Mouse (Mus musculus): ENCODE measurements at regions not wholly inside any gene's neighbourhood (a gene's known extent, or its start where the extent isn't known, plus 50 kb on each side); places are given as distances from the start of the nearest gene placed in this dataset.
"Not testable (repeated sequence)": the region's sequence is repeated elsewhere in the genome, so short reads cannot be mapped to it uniquely, and the experiment has no call there.

GRCm38 (mm10) chr10:118608376-118609145, 167.7 kb downstream of the Ifng start:
- H3K4me1 ChIP-seq, result no peaks in the 10 kb centered on the region
- no peak overlapping the region for H3K4me3 ChIP-seq
- H3K36me3 ChIP-seq, result no peaks in the 10 kb centered on the region
- H3K27me3 ChIP-seq (ENCODE audit: low read depth, poor library complexity, severe bottlenecking), result no peaks in the 10 kb centered on the region
- H3K27ac ChIP-seq, result no peak overlapping the region
- DNase-seq (ENCODE audit: low spot score), result no peak
- H3K9me3 ChIP-seq (replicated peaks), result no peaks in the 10 kb centered on the region
- 77% methylated on average over 4 of the region's 4 CpGs for WGBS

- no peaks in the 10 kb centered on the region for H3K27me3 ChIP-seq (ENCODE audit: low read depth, poor library complexity, severe bottlenecking)
These were observed 168.3 kb downstream of the Ifng start for GRCm38 (mm10) chr10:118609157-118609556.

DNA sequence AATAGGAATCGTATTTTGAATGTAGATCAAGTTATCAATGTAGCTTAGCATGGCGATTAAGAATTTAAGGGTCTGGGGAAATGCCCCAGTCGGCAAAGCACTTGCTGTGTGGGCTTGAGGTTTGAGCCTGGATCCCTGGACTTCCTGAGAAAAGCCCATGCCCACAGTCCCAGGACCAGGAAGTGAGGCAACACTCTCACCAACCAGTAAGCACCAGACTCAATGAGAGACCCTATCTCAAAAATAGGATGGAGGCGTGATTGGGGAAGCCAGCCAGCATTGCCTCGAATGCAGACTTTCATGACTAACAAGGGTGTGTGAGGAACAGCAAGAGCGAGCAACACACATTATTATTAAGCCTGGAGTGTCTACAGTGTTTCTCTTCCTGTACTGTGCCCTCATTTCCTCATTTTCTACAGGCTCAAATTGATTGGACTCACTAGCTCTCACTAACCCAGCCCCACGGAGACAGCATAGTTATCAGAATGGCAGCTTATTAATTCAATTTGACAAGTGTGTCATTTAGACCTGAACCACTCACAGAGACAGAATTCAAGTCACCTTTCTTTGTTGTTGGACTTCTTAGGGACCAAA, 170.1 kb downstream of the Ifng start:
- Histone ChIP-seq H3K27me3 (ENCODE audit: low read depth, poor library complexity, severe bottlenecking) (no peaks in the 10 kb centered on the region), H3K9me3 (replicated peaks) (no peaks in the 10 kb centered on the region), H3K27ac (no peak overlapping the region), H3K36me3 (no peaks in the 10 kb centered on the region), H3K4me1 (no peaks in the 10 kb centered on the region), H3K4me3 (no peak overlapping the region)
- DNase-seq (ENCODE audit: low spot score), result no peak
- WGBS, result 91% methylated on average over 7 of the region's 7 CpGs

More at GRCm38 (mm10) chr10:118609157-118609556, 168.3 kb downstream of the Ifng start:
- DNase-seq (ENCODE audit: low spot score), result no peak
- 85% methylated on average over 4 of the region's 4 CpGs for WGBS
- Histone ChIP-seq H3K36me3 (no peaks in the 10 kb centered on the region), H3K4me1 (no peaks in the 10 kb centered on the region), H3K9me3 (replicated peaks) (no peaks in the 10 kb centered on the region), H3K27ac (no peak overlapping the region), H3K4me3 (no peak overlapping the region)

DNA sequence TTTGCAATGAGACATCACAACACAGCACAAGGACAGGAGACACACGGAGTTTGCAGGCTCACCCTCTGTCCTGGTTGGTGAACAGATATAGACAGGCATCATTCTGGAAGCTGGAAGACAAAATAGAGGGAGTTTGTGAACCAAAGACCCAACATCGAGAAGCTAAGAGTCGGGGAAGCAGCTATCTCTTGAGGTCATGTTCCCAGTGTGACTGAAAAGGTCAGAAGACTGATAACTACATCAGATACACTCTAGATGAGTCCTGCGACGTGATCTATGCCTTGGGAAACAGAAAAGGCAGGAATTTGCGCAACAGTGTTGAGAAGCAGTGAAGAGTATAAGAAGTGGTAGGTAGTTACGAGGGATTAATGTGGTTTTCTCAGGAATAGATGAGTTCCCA, 171.2 kb downstream of the Ifng start:
- H3K27me3 ChIP-seq (ENCODE audit: low read depth, poor library complexity, severe bottlenecking), result no peaks in the 10 kb centered on the region
- WGBS, result 90% methylated on average over 7 of the region's 7 CpGs
- H3K27ac ChIP-seq, result no peak overlapping the region
- no peak overlapping the region for H3K4me3 ChIP-seq
- no peaks in the 10 kb centered on the region for H3K4me1 ChIP-seq
- DNase-seq (ENCODE audit: low spot score), result no peak
- H3K36me3 ChIP-seq, result no peaks in the 10 kb centered on the region
- H3K9me3 ChIP-seq (replicated peaks), result no peaks in the 10 kb centered on the region

- Histone ChIP-seq H3K36me3 (no peaks in the 10 kb centered on the region), H3K9me3 (replicated peaks) (no peaks in the 10 kb centered on the region), H3K4me1 (no peaks in the 10 kb centered on the region), H3K27me3 (ENCODE audit: low read depth, poor library complexity, severe bottlenecking) (no peaks in the 10 kb centered on the region), H3K27ac (no peak overlapping the region), H3K4me3 (no peak overlapping the region)
- no peak for DNase-seq (ENCODE audit: low spot score)
- 90% methylated on average over 14 of the region's 14 CpGs for WGBS
These were observed 172.3 kb downstream of the Ifng start for GRCm38 (mm10) chr10:118613056-118613695.

DNA sequence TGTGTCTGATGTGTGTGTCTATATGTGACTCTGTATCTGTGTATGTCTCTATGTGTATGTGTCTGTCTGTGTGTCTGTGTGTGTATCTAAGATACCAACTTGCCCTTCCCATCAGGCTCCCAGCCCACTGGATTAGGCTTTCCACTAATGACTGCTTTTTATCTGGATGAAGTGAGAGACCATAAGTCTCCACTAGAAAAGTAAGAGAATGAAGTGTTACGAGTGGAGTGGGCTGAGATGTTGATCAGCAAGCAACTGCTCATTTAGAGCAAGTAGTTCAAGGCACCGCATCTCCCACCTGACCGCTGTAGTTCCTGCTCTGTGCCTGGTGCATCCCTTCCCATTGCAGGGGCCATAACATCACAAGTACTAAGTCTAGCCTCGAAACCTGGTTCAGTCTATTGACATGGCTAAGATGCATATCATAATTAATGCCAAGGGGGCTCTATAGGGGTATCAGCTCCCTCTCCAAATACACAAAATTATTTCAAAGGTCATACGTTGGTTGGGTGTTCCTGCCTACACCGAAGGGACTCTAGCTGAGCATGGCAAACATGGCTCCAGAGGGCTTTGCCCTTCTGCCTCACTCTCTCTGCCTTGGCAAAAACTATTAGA, 173.5 kb downstream of the Ifng start:
- no peak for DNase-seq (ENCODE audit: low spot score)
- 94% methylated on average over 6 of the region's 6 CpGs for WGBS

GRCm38 (mm10) chr10:118615131-118616020, 174.5 kb downstream of the Ifng start:
- Histone ChIP-seq H3K9me3 (replicated peaks) (no peaks in the 10 kb centered on the region), H3K27ac (no peak overlapping the region), H3K27me3 (ENCODE audit: low read depth, poor library complexity, severe bottlenecking) (no peaks in the 10 kb centered on the region), H3K4me1 (no peaks in the 10 kb centered on the region), H3K36me3 (no peaks in the 10 kb centered on the region), H3K4me3 (no peak overlapping the region)
- no peak for DNase-seq (ENCODE audit: low spot score)
- WGBS, result 89% methylated on average over 10 of the region's 10 CpGs

More for the DNA sequence above, 173.5 kb downstream of the Ifng start:
- no peaks in the 10 kb centered on the region for H3K36me3 ChIP-seq
- H3K27me3 ChIP-seq (ENCODE audit: low read depth, poor library complexity, severe bottlenecking), result no peaks in the 10 kb centered on the region
- H3K27ac ChIP-seq, result no peak overlapping the region
- no peaks in the 10 kb centered on the region for H3K9me3 ChIP-seq (replicated peaks)
- no peaks in the 10 kb centered on the region for H3K4me1 ChIP-seq
- H3K4me3 ChIP-seq, result no peak overlapping the region

DNA sequence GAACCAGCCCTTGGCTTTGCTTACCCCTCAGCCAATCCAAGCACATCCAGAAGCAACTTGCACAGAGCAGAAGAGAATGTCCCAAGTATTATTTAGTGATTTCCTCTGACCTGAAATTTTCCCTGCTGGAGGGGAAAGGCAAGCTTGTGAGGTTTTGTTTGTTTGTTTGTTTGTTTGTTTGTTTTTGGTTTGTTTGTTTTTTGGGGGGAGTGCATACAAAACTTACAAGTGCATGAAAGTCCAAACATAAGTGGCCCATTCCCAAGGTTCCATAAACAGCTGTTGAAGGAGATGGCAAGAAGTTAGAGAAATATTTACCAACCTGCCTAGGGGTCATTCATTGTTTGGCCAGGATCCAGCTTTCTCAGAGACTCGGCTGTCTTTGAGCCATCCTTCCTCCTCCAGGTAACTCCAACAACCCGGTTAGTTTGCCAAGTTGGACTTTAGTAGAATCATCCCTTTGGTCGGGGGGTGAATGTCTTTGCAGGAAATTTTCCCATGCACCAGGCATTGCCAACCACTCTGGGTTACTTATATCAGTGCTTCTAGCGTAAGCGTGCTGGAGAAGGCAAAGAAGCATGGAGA, 175.3 kb downstream of the Ifng start:
- no peaks in the 10 kb centered on the region for H3K36me3 ChIP-seq
- no peaks in the 10 kb centered on the region for H3K27me3 ChIP-seq (ENCODE audit: low read depth, poor library complexity, severe bottlenecking)
- H3K4me3 ChIP-seq, result no peak overlapping the region
- no peaks in the 10 kb centered on the region for H3K9me3 ChIP-seq (replicated peaks)
- no peak for DNase-seq (ENCODE audit: low spot score)
- WGBS, result 94% methylated on average over 5 of the region's 5 CpGs
- no peak overlapping the region for H3K27ac ChIP-seq
- no peaks in the 10 kb centered on the region for H3K4me1 ChIP-seq

GRCm38 (mm10) chr10:118617291-118618044, 176.6 kb downstream of the Ifng start:
- Histone ChIP-seq H3K36me3 (no peaks in the 10 kb centered on the region), H3K27ac (no peak overlapping the region), H3K9me3 (replicated peaks) (no peaks in the 10 kb centered on the region), H3K4me1 (no peaks in the 10 kb centered on the region), H3K27me3 (ENCODE audit: low read depth, poor library complexity, severe bottlenecking) (no peaks in the 10 kb centered on the region), H3K4me3 (no peak overlapping the region)
- DNase-seq (ENCODE audit: low spot score), result no peak
- WGBS, result 86% methylated on average over 6 of the region's 6 CpGs

DNA sequence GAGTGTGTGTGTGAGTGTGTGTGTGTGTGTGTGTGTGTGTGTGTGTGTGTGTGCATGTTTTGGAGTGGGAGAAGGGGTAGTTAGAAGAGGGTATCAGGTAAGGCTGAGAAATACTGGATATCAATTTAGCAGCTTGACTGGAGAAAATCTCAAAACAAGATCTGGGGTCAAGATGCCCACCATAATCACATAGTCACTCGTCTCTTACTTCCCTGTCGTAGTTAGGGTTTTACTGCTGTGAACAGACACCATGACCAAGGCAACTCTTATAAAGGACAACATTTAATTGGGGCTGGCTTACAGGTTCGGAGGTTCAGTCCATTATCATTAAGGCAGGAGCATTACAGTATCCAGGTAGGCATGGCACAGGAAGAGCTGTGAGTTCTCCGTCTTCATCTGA, 177.4 kb downstream of the Ifng start:
- H3K27me3 ChIP-seq (ENCODE audit: low read depth, poor library complexity, severe bottlenecking); H3K36me3 ChIP-seq; H3K9me3 ChIP-seq (replicated peaks); H3K4me1 ChIP-seq; H3K4me3 ChIP-seq; DNase-seq (ENCODE audit: low spot score); H3K27ac ChIP-seq: not testable (repeated sequence)
- WGBS, result 91% methylated on average over 4 of the region's 4 CpGs

DNA sequence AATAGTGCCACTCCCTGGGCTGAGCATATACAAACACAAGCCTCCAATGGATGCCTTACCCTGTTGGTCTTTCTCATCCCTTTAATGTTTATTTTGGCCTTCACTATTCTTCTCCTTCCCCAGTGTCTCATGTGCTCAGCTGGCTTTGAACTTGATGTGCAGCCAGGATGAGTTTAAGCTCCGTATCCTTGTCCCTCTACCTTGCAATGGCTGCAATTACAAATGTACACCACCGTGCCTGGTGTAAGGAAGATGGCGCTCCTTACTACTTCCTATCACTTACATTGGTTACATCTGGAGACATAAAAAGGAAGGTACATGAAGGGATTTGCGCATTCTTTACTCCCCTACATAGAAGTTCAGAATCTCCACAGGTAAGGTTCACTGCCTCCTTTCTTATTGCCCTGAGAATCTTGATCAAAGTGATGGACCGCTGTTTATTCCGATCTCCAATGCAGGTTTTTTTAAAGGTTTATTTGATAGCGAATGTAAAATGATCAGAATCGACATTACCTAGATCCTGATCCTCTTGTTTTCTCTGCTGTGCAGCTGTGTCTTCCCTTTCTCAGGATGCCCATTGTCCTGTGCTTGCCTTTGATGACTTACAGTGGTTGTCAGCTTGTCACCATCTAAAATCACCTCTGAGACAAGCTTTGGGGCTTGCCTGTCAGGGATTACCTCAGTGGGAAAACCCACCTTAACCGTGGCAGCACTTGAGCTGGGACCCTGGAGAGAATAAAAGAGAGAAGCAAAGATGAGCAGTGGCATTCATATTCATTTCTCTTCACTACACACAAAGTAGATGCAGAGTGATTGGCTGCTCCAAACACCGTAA, 178.1 kb downstream of the Ifng start:
- H3K4me1 ChIP-seq, result no peaks in the 10 kb centered on the region
- DNase-seq (ENCODE audit: low spot score), result no peak
- no peaks in the 10 kb centered on the region for H3K27me3 ChIP-seq (ENCODE audit: low read depth, poor library complexity, severe bottlenecking)
- H3K4me3 ChIP-seq, result no peak overlapping the region
- no peaks in the 10 kb centered on the region for H3K9me3 ChIP-seq (replicated peaks)
- no peaks in the 10 kb centered on the region for H3K36me3 ChIP-seq
- 93% methylated on average over 10 of the region's 10 CpGs for WGBS
- no peak overlapping the region for H3K27ac ChIP-seq
